Mouse (Mus musculus): Measurements from ENCODE around the gene Ccna1.
A peak's percentile ranks its signal among the peaks of the same experiment; 100 is the strongest.

The Ccna1 gene

GRCm38 (mm10) chr3:55055038-55055746 lies at the start of gene Ccna1:
Ccna1 (minus strand) TSS chr3:55055501.
- no peak for DNase-seq (ENCODE audit: low spot score)

DNA sequence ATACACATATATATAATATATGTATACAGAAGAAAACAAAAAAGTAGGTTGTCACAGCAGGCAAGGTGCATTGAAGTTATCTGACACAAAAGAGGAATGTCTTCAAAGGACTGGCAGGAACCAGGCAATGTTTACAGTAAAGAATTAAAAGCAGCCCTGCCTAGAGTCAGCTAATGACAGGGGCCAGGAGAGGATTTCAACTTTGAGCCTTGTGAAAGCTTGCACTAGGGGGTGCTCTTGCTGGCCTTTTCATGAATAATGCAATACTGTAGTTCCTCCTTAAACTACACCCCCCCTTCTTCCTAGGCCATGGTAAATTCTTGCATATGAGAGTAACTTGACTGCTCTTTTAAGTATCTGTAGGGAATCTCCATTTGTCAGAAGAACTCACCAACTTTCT lies 45.8 kb upstream of the Ccna1 start:
- DNase-seq (ENCODE audit: low spot score), result no peak

DNA sequence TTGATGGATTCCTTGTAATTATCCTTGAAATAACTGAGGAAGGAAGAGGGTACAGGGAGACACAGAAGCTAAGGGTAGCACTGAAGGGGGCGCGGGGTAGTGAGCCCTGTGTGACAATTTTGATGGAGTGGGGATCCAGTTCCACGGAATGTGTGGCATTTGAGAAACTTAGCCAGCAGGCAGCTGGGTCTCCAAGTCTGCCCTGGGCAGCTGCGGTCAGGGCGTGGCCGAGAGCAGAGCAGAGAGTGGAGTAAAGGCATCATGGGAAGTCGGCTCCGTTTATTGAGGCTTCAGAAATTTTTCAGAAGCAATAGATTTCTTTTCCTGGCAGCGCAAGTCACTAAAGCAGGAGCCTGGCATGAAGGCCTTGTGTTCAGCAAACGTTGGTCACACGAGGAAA lies 43.7 kb upstream of the Ccna1 start:
- no peak for DNase-seq (ENCODE audit: low spot score)

GRCm38 (mm10) chr3:55098014-55098413 lies 42.7 kb upstream of the Ccna1 start:
- no peak for DNase-seq (ENCODE audit: low spot score)

DNA sequence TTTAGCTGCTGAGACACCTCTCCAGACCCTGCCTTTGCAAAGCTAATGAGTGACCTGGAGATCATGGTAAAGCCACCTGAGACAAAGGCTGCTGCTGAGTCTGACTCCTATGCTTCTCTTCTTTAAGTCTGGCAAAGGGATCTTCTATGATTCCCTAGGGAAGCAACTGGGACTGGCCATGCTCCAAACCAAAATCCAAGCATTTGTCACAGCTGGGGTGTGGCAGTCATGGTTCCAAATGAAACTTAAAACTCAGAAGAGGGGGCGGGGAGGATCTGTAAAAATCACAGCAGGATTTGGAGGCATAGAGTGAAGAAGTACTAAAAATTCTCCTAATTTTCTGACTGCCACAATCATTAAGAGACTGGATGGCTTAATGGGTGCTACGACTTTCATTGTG lies 41.9 kb upstream of the Ccna1 start:
- DNase-seq (ENCODE audit: low spot score), result no peak

- no peak for DNase-seq (ENCODE audit: low spot score)
Measured at GRCm38 (mm10) chr3:55096655-55097005, 41.3 kb upstream of the Ccna1 start.

DNA sequence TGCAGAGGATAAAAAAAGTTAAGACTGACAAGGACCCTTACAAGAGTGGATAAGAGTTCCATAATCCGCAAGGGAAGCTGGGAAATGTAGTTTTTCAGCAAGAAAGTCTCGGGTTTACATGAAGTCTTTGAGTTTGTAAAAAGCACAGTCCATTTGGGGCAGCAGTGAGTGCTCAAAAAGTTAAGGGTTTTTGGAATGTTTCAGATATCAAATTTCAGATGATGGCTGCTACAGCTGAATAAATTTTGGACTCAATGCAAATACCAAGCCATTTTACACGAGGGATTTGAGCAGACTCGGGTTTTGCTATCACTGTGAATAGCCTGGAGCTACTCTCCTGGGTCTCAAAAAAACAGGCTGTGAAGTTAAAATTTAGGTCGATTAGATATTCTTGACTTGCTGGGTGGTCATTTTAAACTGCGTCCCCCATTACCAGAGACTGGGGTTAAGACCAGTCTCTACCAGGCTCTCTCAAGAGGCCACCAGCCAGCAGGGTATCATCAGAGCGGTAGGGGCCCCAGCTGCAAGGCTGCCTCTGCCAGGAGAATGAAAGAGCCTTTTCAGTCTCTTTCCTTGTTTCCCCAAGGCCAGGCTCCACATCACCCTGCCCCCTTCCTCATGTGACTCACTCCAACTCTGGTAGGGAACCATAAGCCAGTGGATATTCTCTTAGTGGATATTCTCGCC lies 40.8 kb upstream of the Ccna1 start:
- DNase-seq (ENCODE audit: low spot score), result no peak

- no peak for DNase-seq (ENCODE audit: low spot score)
Measured at GRCm38 (mm10) chr3:55093161-55093560, 37.9 kb upstream of the Ccna1 start.

- no peak for DNase-seq (ENCODE audit: low spot score)
Measured at GRCm38 (mm10) chr3:55089291-55089690, 34.0 kb upstream of the Ccna1 start.

DNA sequence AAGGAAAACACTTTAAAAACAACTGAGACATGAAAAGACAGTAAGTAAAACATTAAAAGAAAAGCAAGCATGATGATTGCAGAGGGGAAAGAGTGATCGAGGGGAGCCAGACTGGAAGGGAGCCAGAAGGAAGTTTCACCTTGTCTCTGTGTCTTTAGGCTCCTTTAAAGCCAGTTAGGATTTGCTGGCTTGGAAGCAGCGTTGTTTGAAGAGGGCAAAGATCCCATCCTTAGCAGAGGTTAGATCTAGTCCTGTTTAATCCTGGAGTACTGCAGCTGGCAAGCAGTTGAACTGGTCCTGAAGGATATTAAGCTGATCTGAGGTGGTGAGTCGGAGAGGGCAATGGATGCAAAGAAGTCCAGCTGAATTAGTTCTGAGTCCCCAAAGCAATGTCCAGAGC lies 33.5 kb upstream of the Ccna1 start:
- no peak for DNase-seq (ENCODE audit: low spot score)

DNA sequence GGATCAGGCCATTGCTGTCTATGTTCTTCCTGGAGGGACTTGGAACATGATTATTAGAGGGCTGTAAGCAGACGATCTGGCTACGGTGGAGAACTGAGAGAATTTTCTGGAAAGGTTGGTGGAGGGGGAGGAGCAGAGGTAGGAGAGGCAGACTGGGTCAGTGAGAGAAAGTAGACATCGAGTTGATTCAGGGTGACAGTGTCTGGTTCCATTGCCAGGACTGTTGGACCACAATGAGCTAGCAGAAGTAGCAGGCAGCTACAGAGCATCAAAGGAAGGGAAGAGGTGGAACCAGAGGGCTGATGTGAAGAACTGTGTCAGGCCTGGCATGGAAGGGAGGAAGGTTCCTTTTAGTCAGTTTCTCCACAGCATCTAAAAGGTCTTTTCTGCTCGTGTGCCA lies 33.1 kb upstream of the Ccna1 start:
- DNase-seq (ENCODE audit: low spot score), result no peak

- DNase-seq (ENCODE audit: low spot score), result no peak
Measured at GRCm38 (mm10) chr3:55087360-55087759, 32.1 kb upstream of the Ccna1 start.

DNA sequence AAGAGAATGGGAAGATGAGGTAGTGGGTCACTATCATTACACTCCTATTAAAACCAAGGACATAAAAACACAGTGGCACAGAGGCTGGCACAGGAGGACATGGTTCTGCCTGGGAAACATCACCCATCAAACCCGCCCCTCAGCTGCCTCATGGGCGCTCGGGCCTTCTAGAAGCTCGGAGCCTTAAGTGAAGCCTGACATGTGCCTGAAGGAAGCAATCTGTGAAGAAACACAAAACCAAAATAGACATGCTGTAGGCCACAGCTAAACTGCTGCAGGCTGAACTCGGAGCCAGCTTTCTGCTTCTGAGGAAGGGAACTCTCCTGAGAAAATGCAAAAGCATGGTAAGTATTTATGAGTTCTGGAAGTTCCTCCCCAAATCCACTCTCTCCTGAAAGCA lies 31.6 kb upstream of the Ccna1 start:
- DNase-seq (ENCODE audit: low spot score), result no peak

GRCm38 (mm10) chr3:55085716-55086115 lies 30.4 kb upstream of the Ccna1 start:
- no peak for DNase-seq (ENCODE audit: low spot score)

DNA sequence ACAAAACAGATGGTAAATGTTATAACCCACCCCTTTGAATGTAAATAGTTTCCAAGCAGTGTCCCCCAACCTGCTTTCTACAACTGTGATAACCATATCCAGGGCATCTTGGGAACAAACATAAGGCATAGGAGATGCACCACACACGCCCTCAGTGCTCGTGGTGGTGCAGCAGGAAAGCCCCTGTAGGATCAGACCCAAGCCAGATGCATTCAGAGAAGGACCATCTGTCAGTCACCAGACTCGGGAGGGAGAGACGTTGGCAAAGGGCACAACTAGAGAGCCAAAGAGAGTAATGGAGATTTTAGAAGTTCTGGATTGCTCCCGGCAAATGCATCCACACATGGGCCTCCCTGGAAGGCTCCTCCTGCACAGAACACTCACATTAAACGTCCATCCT lies 29.5 kb upstream of the Ccna1 start:
- DNase-seq (ENCODE audit: low spot score), result no peak

DNA sequence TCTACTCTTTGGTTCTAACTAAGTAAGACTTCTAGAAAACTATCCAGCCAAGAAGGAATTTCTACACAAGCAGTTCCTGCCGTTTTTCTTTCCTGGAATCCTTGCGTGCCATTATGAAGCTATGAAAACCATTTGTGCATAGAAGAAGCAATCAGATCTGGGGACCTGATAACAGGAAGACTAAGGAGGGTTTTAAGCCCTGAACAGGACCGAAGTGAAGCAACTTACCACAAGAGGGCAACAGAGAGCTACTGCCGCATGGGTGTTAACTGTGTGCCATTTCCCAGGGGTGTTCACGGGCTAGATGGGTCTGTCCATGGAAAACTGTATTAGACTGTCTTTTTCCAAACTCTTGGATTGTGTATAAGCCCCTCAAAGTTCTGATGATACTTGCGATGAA lies 24.8 kb upstream of the Ccna1 start:
- DNase-seq (ENCODE audit: low spot score), result peak; percentile 85

GRCm38 (mm10) chr3:55079619-55080018 lies 24.3 kb upstream of the Ccna1 start:
- DNase-seq (ENCODE audit: low spot score), result no peak

- no peak for DNase-seq (ENCODE audit: low spot score)
Measured at GRCm38 (mm10) chr3:55078233-55078632, 22.9 kb upstream of the Ccna1 start.

- DNase-seq (ENCODE audit: low spot score), result no peak
Measured at GRCm38 (mm10) chr3:55075294-55075648, 20.0 kb upstream of the Ccna1 start.

GRCm38 (mm10) chr3:55074576-55075293 lies 19.4 kb upstream of the Ccna1 start:
- no peak for DNase-seq (ENCODE audit: low spot score)

DNA sequence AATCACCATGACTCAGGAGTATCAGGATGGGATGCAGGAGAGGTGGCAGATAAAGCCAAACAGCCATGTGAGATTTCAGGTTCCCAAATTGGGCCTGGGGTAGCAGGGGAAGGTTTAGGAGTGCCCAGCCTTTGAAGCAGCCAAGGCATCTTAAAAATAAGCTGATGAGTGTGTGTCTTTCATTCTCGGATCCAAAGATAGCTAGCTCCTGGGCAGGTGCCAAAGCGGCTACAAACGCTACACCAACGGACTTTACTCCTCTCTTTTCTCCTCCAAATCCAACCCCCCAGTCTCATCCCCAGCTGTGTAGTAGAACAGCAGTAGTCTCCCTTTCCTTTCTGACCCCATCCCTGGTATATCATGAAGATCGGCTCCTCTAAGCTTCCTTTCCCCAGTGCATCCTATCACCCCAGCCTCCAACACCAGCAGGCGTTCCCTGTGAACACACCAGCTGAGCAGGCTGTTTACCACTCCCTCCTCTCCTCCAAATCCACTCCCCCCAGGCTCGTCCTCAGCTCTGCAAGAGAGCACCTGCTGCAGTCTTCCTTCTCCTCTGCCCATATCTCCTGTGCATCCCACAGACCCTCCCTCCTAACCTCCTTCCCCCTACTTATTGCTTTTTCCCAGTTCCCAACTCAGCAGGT lies 12.6 kb upstream of the Ccna1 start:
- no peak for DNase-seq (ENCODE audit: low spot score)

GRCm38 (mm10) chr3:55066666-55067023 lies 11.3 kb upstream of the Ccna1 start:
- no peak for DNase-seq (ENCODE audit: low spot score)

All from layer of hippocampus, adult 9-10 months (tissue).